Mouse (Mus musculus): ENCODE measurements around the gene Troap.

DNA sequence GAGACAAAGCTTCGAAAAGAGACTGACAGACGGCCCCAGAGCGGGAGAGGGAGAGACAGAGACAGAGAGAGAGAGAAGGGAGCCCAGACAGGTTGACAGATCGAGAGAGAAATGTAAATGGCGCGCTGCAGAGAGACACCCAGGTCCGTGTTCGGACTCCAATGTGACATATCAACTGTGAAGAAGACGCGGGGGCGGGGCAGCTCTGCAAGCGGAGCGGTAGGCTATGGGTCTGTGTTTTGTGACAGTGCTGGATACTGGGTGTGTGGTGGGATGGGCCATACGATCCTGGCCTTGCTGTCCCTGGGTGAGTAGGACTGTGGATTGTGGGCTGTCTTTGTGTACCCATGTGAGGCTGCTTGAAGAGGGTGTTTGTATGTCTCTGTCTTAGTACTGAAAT, 14.7 kb downstream of the Troap start:
- no peak for TF ChIP-seq CTCF (IDR thresholded peaks at IDR 0.05; ENCODE audit: low read depth, low read length)
- TF ChIP-seq GATA1 (IDR thresholded peaks at IDR 0.05; ENCODE audit: borderline replicate concordance, low read length), result no peak
